Mouse (Mus musculus): ENCODE measurements around the gene Eif4e2. TPM values are rescaled to one million over a fixed set of nuclear protein-coding genes. Genes with fewer than 3 reads are reported as not detected.
A peak's percentile ranks its signal among the peaks of the same experiment; 100 is the strongest.

The Eif4e2 gene
- polyA plus RNA-seq, 1 experiment, result 67.2 TPM

- 57% methylated on average over 5 of the region's 5 CpGs for WGBS
- H3K4me1 ChIP-seq (ENCODE audit: control insufficient read depth, insufficient read depth, low read length), result no peaks in the 10 kb centered on the region
- no peak overlapping the region for H3K27ac ChIP-seq (ENCODE audit: control insufficient read depth, insufficient read depth, low read depth, low read length, poor library complexity)
- no peak for TF ChIP-seq POLR2A (IDR thresholded peaks at IDR 0.05; ENCODE audit: borderline replicate concordance, control insufficient read depth, low read depth, low read length)
- no peak for TF ChIP-seq CTCF (IDR thresholded peaks at IDR 0.05; ENCODE audit: control insufficient read depth, insufficient read depth, low read length)
- no peak overlapping the region for H3K4me3 ChIP-seq (replicated peaks; ENCODE audit: control insufficient read depth, low read depth, low read length)
Measured at GRCm38 (mm10) chr1:87280281-87280680, 66.6 kb downstream of the Eif4e2 start.

DNA sequence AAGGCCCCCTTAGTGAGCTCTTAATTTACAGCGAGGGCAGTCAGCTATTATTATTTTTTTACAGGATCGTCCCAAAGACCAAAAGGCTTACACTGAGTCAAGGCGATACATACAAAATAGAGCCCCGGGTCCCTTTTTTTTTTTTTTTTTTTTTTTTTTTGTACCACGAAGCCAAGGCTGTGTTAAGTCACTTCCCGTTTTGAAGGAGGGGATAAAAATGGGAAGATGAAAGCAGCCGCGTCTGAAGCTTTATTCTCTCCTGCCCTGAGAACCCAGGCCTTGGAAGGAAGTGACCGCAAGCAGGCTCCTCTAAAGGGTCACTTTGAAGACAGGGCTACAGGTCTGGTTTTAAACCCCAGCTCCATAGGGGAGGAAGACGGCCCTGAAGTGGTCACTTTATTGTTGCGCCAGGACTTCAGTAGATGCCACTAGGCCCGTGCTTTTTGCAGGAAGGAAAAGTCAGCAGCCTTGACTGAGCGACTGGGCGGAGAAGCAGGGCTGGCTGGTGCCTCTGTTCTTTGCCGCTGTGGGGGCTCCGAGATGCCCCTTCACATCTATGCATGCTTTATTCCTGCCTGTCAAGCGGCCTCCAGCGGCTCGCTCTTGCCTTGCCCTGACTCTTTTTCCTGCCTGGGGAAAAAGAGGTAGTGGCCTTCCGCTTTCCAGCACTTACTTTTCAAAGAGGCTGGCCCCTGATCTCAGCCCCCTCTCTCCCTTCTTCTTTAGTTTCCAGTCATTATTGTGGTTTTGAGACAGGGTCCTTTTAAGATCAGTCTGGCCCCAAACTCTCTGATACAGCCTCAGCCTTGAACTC lies 68.1 kb downstream of the Eif4e2 start:
- TF ChIP-seq POLR2A (IDR thresholded peaks at IDR 0.05; ENCODE audit: borderline replicate concordance, control insufficient read depth, low read depth, low read length) (no peak), CTCF (IDR thresholded peaks at IDR 0.05; ENCODE audit: control insufficient read depth, insufficient read depth, low read length) (no peak)
- Histone ChIP-seq H3K4me1 (ENCODE audit: control insufficient read depth, insufficient read depth, low read length) (no peaks in the 10 kb centered on the region), H3K4me3 (replicated peaks; ENCODE audit: control insufficient read depth, low read depth, low read length) (peak overlapping the region; percentile 36), H3K27ac (ENCODE audit: control insufficient read depth, insufficient read depth, low read depth, low read length, poor library complexity) (peak overlapping the region; percentile 36; the same call in 1 of the 2 replicates)
- WGBS, result 3% methylated on average over 20 of the region's 20 CpGs

- H3K27ac ChIP-seq (ENCODE audit: control insufficient read depth, insufficient read depth, low read depth, low read length, poor library complexity), result no peak overlapping the region
- no peak for TF ChIP-seq CTCF (IDR thresholded peaks at IDR 0.05; ENCODE audit: control insufficient read depth, insufficient read depth, low read length)
- no peak for TF ChIP-seq POLR2A (IDR thresholded peaks at IDR 0.05; ENCODE audit: borderline replicate concordance, control insufficient read depth, low read depth, low read length)
- WGBS, result 74% methylated on average over 6 of the region's 6 CpGs
- no peaks in the 10 kb centered on the region for H3K4me1 ChIP-seq (ENCODE audit: control insufficient read depth, insufficient read depth, low read length)
- no peak overlapping the region for H3K4me3 ChIP-seq (replicated peaks; ENCODE audit: control insufficient read depth, low read depth, low read length)
Measured at GRCm38 (mm10) chr1:87282413-87282788, 68.7 kb downstream of the Eif4e2 start.

DNA sequence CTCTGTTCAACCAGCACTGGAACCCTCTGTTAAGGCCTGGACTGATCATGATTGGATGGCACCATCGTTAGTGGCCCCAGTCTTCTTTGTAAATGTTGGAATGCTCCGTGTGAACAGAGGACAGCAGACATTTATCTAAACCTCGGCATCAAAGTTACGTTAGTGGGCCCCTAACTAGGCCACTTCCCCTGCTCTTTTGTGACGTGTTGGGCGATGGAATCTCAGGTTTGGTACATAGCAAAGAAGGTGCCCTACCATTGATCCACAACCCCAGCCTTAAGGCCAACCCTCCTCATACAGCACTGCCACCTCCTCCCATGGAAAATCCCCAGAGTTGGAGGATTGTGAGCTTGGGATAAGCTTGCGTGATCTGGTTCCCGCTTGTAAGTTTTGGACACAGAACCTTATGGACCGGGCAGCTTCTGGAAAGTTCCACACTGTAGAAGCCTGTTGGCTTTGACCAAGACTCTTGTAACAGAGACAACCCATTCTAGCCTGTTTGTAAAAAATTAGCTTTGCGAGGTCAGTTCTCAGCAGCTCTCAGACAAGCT lies 69.8 kb downstream of the Eif4e2 start:
- no peaks in the 10 kb centered on the region for H3K4me1 ChIP-seq (ENCODE audit: control insufficient read depth, insufficient read depth, low read length)
- no peak overlapping the region for H3K4me3 ChIP-seq (replicated peaks; ENCODE audit: control insufficient read depth, low read depth, low read length)
- 87% methylated on average over 10 of the region's 10 CpGs for WGBS
- H3K27ac ChIP-seq (ENCODE audit: control insufficient read depth, insufficient read depth, low read depth, low read length, poor library complexity), result no peak overlapping the region
- TF ChIP-seq CTCF (IDR thresholded peaks at IDR 0.05; ENCODE audit: control insufficient read depth, insufficient read depth, low read length), result no peak
- TF ChIP-seq POLR2A (IDR thresholded peaks at IDR 0.05; ENCODE audit: borderline replicate concordance, control insufficient read depth, low read depth, low read length), result no peak

DNA sequence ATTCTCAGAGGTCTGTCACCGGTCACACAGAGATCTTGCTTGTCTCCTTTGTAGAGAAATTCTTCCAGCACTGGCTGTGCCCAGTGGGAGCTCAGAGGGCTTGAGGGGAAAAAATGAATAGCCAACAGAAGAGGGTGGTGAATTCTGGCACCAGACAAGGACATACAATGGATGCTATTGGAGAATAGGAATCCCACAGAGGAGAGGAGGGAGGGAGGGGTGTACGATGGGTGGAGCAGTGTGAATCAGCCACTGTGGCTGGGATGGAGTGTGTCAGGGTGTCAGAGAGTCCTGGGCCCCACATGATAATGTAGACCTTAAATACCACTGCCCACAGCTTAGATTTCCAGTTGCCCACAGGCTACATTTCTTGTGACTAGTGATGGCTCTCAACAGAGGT lies 73.4 kb downstream of the Eif4e2 start:
- TF ChIP-seq CTCF (IDR thresholded peaks at IDR 0.05; ENCODE audit: control insufficient read depth, insufficient read depth, low read length) (no peak), POLR2A (IDR thresholded peaks at IDR 0.05; ENCODE audit: borderline replicate concordance, control insufficient read depth, low read depth, low read length) (no peak)
- no peaks in the 10 kb centered on the region for H3K4me1 ChIP-seq (ENCODE audit: control insufficient read depth, insufficient read depth, low read length)
- WGBS, result 85% methylated on average over 2 of the region's 2 CpGs

More for the DNA sequence above, 73.4 kb downstream of the Eif4e2 start:
- no peak overlapping the region for H3K4me3 ChIP-seq (replicated peaks; ENCODE audit: control insufficient read depth, low read depth, low read length)
- H3K27ac ChIP-seq (ENCODE audit: control insufficient read depth, insufficient read depth, low read depth, low read length, poor library complexity), result no peak overlapping the region

Other genes with a start within 250 kb of the Eif4e2 start
- not detected in 2 replicates for gene Alppl2, start 124.0 kb upstream of the Eif4e2 start, polyA plus RNA-seq (2011; ENCODE audit: insufficient read depth, insufficient read length, low replicate concordance, missing spikeins)
- gene Alpi, start 112.3 kb upstream of the Eif4e2 start, polyA plus RNA-seq (2011; ENCODE audit: insufficient read depth, insufficient read length, low replicate concordance, missing spikeins), result not detected in 2 replicates
- not detected in 2 replicates for gene Akp3, start 88.9 kb upstream of the Eif4e2 start, polyA plus RNA-seq (2011; ENCODE audit: insufficient read depth, insufficient read length, low replicate concordance, missing spikeins)
- not detected in 2 replicates for gene Ecel1, start 57.4 kb upstream of the Eif4e2 start, polyA plus RNA-seq (2011; ENCODE audit: insufficient read depth, insufficient read length, low replicate concordance, missing spikeins)
- gene Prss56, start 30.6 kb upstream of the Eif4e2 start, polyA plus RNA-seq (2011; ENCODE audit: insufficient read depth, insufficient read length, low replicate concordance, missing spikeins), result not detected in 2 replicates
- not detected in 2 replicates for gene Chrnd, start 23.3 kb upstream of the Eif4e2 start, polyA plus RNA-seq (2011; ENCODE audit: insufficient read depth, insufficient read length, low replicate concordance, missing spikeins)
- gene Chrng, start 9.3 kb upstream of the Eif4e2 start, polyA plus RNA-seq (2011; ENCODE audit: insufficient read depth, insufficient read length, low replicate concordance, missing spikeins), result not detected in 2 replicates
- gene Efhd1, start 50.4 kb downstream of the Eif4e2 start, polyA plus RNA-seq (2011; ENCODE audit: insufficient read depth, insufficient read length, low replicate concordance, missing spikeins), result not detected in 2 replicates
- 39.0 and 95.1 TPM in 2 replicates for gene Gigyf2, start 113.1 kb downstream of the Eif4e2 start, polyA plus RNA-seq (2011; ENCODE audit: insufficient read depth, insufficient read length, low replicate concordance, missing spikeins)
- not detected in 2 replicates for gene Kcnj13, start 180.8 kb downstream of the Eif4e2 start, polyA plus RNA-seq (2011; ENCODE audit: insufficient read depth, insufficient read length, low replicate concordance, missing spikeins)

All from bone marrow, adult 2 months (tissue).